ENCODE assay signal across 12 mouse cellular contexts in the genomic region with DNA sequence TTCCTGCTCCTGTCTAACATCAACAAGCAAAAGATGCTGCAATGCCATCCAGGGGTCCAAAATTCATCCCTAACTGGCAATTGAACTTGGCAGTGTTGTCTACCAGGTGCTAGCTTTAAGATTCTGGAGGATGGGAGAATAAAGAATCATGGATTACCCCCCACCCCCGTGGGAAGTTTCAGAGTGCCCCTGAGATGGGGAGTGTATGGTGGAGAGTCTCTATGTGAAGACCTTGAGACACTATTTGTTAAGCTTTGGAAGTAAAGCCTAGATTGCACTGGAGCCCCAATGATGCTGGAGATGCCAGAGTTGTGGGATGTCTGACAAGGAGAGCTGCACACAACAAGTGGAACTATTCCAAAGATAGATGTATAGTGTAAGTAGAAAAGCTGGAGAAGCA.
"Had no signal": no experiment of that assay in that cellular context is flagged by ENCODE, and none has a peak within 500 bp of the region (broad histone marks: within the 10 kb centered on the region; RNA-seq: fewer than 3 reads in every experiment).

No protein-coding gene starts in this region.

- DNase-seq: left cerebral cortex, postnatal 4 days; liver; liver, embryonic 13.5 days; liver, postnatal 0 days; lung, adult 18-20 months; lung, adult 2 months; lung, embryonic 14.5 days; lung, postnatal 10 days; lung, postnatal 14 days; lung, postnatal 36 days; lung, postnatal 4 days; midbrain, embryonic 14.5 days had no signal
